Mouse (Mus musculus) heart, postnatal 0 days (tissue): ENCODE measurements around the gene Pa2g4.

Experiments
- CTCF ChIP-seq: IDR thresholded peaks from 2 replicates; pipeline ENCODE4 v1.5.1; 2016; ENCODE audit warnings: antibody characterized with exemption, control low read depth, low read depth
- EP300 ChIP-seq: IDR thresholded peaks from 2 replicates; pipeline ENCODE4 v1.6.1; 2016; ENCODE audit warnings: antibody characterized with exemption, low read depth

DNA sequence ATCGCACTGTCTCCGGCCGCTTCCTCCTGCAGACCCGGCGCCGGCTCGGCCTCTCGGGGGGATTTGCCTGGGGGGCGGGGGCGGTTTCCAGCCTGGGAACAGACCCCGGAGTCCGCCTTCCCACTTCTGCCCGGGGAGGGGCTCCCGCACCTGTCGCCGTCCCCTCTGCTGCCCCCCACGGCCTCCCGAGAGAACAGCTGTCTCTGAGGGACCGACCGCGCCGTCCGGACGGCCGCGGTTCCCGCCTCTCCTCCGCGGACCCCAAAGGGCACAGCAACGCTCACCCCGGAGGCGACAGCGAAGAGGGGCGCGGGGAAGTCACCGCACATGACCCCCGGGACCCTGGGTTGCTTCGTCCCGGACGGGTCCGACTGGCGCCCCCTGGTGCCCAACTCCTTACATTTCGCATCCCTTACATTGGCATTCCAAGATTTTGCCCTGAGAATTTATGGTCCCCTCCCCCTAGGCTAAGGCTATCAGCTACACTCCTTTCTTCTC, 24.5 kb upstream of the Pa2g4 start:
- TF ChIP-seq CTCF (peak; percentile 56), EP300 (no peak)
